Mouse (Mus musculus): ENCODE measurements around the gene Catsperg1. TPM values are rescaled to one million over a fixed set of nuclear protein-coding genes. Genes with fewer than 3 reads are reported as not detected.
A peak's percentile ranks its signal among the peaks of the same experiment; 100 is the strongest.
"Not testable (repeated sequence)": the region's sequence is repeated elsewhere in the genome, so short reads cannot be mapped to it uniquely, and the experiment has no call there.

The Catsperg1 gene
- polyA plus RNA-seq, 1 experiment from 2014 or later, result 1.2 TPM

GRCm38 (mm10) chr7:29148771-29149170 lies 65.1 kb downstream of the Catsperg1 start:
- H3K9me3 ChIP-seq (ENCODE audit: low read length), result no peaks in the 10 kb centered on the region
- no peak overlapping the region for H3K4me2 ChIP-seq (replicated peaks; ENCODE audit: low read depth, low read length)
- H3K9ac ChIP-seq (replicated peaks; ENCODE audit: low read length), result no peak overlapping the region
- WGBS, result 84% methylated on average over 15 of the region's 15 CpGs
- no peak overlapping the region for H3K4me3 ChIP-seq (ENCODE audit: low read length)
- no peak overlapping the region for H3K27ac ChIP-seq (ENCODE audit: low read length)
- no peaks in the 10 kb centered on the region for H3K4me1 ChIP-seq (ENCODE audit: insufficient read depth, low read length)
- ATAC-seq (ENCODE audit: low FRiP score, low TSS enrichment), result 0 out of 2 replicates have a peak, but pooled peaks have one; percentile 21
- no peaks in the 10 kb centered on the region for H3K36me3 ChIP-seq (ENCODE audit: insufficient read depth, low read length)
- H3K27me3 ChIP-seq (ENCODE audit: insufficient read depth, low read length), result no peaks in the 10 kb centered on the region

GRCm38 (mm10) chr7:29146625-29147367 lies 67.0 kb downstream of the Catsperg1 start:
- Histone ChIP-seq H3K27ac (ENCODE audit: low read length) (no peak overlapping the region), H3K4me2 (replicated peaks; ENCODE audit: low read depth, low read length) (no peak overlapping the region), H3K36me3 (ENCODE audit: insufficient read depth, low read length) (no peaks in the 10 kb centered on the region), H3K4me3 (ENCODE audit: low read length) (no peak overlapping the region), H3K9me3 (ENCODE audit: low read length) (no peaks in the 10 kb centered on the region), H3K4me1 (ENCODE audit: insufficient read depth, low read length) (no peaks in the 10 kb centered on the region), H3K27me3 (ENCODE audit: insufficient read depth, low read length) (no peaks in the 10 kb centered on the region), H3K9ac (replicated peaks; ENCODE audit: low read length) (no peak overlapping the region)
- ATAC-seq (ENCODE audit: low FRiP score, low TSS enrichment), result no peak
- 71% methylated on average over 7 of the region's 7 CpGs for WGBS

- no peaks in the 10 kb centered on the region for H3K4me1 ChIP-seq (ENCODE audit: insufficient read depth, low read length)
- H3K27ac ChIP-seq (ENCODE audit: low read length), result no peak overlapping the region
- H3K36me3 ChIP-seq (ENCODE audit: insufficient read depth, low read length), result no peaks in the 10 kb centered on the region
- no peaks in the 10 kb centered on the region for H3K9me3 ChIP-seq (ENCODE audit: low read length)
- H3K4me2 ChIP-seq (replicated peaks; ENCODE audit: low read depth, low read length), result no peak overlapping the region
- no peak overlapping the region for H3K9ac ChIP-seq (replicated peaks; ENCODE audit: low read length)
- H3K27me3 ChIP-seq (ENCODE audit: insufficient read depth, low read length), result no peaks in the 10 kb centered on the region
- no peak for ATAC-seq (ENCODE audit: low FRiP score, low TSS enrichment)
- no peak overlapping the region for H3K4me3 ChIP-seq (ENCODE audit: low read length)
- 90% methylated on average over 4 of the region's 4 CpGs for WGBS
Measured at GRCm38 (mm10) chr7:29144006-29144405, 69.8 kb downstream of the Catsperg1 start.

GRCm38 (mm10) chr7:29141416-29141815 lies 72.4 kb downstream of the Catsperg1 start:
- no peak overlapping the region for H3K27ac ChIP-seq (ENCODE audit: low read length)
- no peak overlapping the region for H3K4me3 ChIP-seq (ENCODE audit: low read length)
- H3K9ac ChIP-seq (replicated peaks; ENCODE audit: low read length), result no peak overlapping the region
- ATAC-seq (ENCODE audit: low FRiP score, low TSS enrichment), result no peak
- 0 out of 2 replicates have a peak, but pooled peaks cover 2% of the 10 kb centered on the region for H3K4me1 ChIP-seq (ENCODE audit: insufficient read depth, low read length)
- H3K4me2 ChIP-seq (replicated peaks; ENCODE audit: low read depth, low read length), result no peak overlapping the region
- no peaks in the 10 kb centered on the region for H3K36me3 ChIP-seq (ENCODE audit: insufficient read depth, low read length)
- 71% methylated on average over 8 of the region's 8 CpGs for WGBS
- no peaks in the 10 kb centered on the region; the same call in 1 of the 2 replicates for H3K27me3 ChIP-seq (ENCODE audit: insufficient read depth, low read length)
- no peaks in the 10 kb centered on the region for H3K9me3 ChIP-seq (ENCODE audit: low read length)

- not testable (repeated sequence) for H3K4me3 ChIP-seq (ENCODE audit: low read length); H3K36me3 ChIP-seq (ENCODE audit: insufficient read depth, low read length); H3K4me2 ChIP-seq (replicated peaks; ENCODE audit: low read depth, low read length); H3K27ac ChIP-seq (ENCODE audit: low read length); ATAC-seq (ENCODE audit: low FRiP score, low TSS enrichment); H3K9me3 ChIP-seq (ENCODE audit: low read length); H3K9ac ChIP-seq (replicated peaks; ENCODE audit: low read length); H3K27me3 ChIP-seq (ENCODE audit: insufficient read depth, low read length)
- WGBS, result 94% methylated on average over 3 of the region's 4 CpGs
- H3K4me1 ChIP-seq (ENCODE audit: insufficient read depth, low read length), result peaks cover 10% of the 10 kb centered on the region; the same call in 1 of the 2 replicates
Measured at GRCm38 (mm10) chr7:29139237-29139636, 74.6 kb downstream of the Catsperg1 start.

GRCm38 (mm10) chr7:29137429-29137828 lies 76.4 kb downstream of the Catsperg1 start:
- Histone ChIP-seq H3K27me3 (ENCODE audit: insufficient read depth, low read length) (no peaks in the 10 kb centered on the region; the same call in 1 of the 2 replicates), H3K4me2 (replicated peaks; ENCODE audit: low read depth, low read length) (no peak overlapping the region), H3K27ac (ENCODE audit: low read length) (no peak overlapping the region), H3K4me3 (ENCODE audit: low read length) (no peak overlapping the region), H3K36me3 (ENCODE audit: insufficient read depth, low read length) (no peaks in the 10 kb centered on the region), H3K9ac (replicated peaks; ENCODE audit: low read length) (no peak overlapping the region), H3K9me3 (ENCODE audit: low read length) (no peaks in the 10 kb centered on the region), H3K4me1 (ENCODE audit: insufficient read depth, low read length) (peaks cover 11% of the 10 kb centered on the region; the same call in 1 of the 2 replicates)
- 46% methylated on average over 16 of the region's 16 CpGs for WGBS
- ATAC-seq (ENCODE audit: low FRiP score, low TSS enrichment), result no peak

GRCm38 (mm10) chr7:29134693-29135386 lies 79.0 kb downstream of the Catsperg1 start, which contains the start of gene Rasgrp4:
Gene Rasgrp4, plus strand, starts transcription at chr7:29134851.
- under 1% methylated on average over 14 of the region's 20 CpGs for whole genome bisulfite sequencing
- Histone ChIP-seq H3K9me3 (ENCODE audit: low read length) (no peaks in the 10 kb centered on the region), H3K36me3 (ENCODE audit: insufficient read depth, low read length) (no peaks in the 10 kb centered on the region), H3K4me2 (replicated peaks; ENCODE audit: low read depth, low read length) (peak within 1 kb of the TSS; percentile 59), H3K4me3 (ENCODE audit: low read length) (peak within 1 kb of the TSS; percentile 30), H3K27ac (ENCODE audit: low read length) (no peak within 1 kb of the TSS), H3K4me1 (ENCODE audit: insufficient read depth, low read length) (peaks cover 11% of the 10 kb centered on the region; the same call in 1 of the 2 replicates), H3K9ac (replicated peaks; ENCODE audit: low read length) (peak within 1 kb of the TSS; percentile 51; the same call in 1 of the 2 replicates), H3K27me3 (ENCODE audit: insufficient read depth, low read length) (no peaks in the 10 kb centered on the region; the same call in 1 of the 2 replicates)
- ATAC-seq (ENCODE audit: low FRiP score, low TSS enrichment), result peak; percentile 69

- no peaks in the 10 kb centered on the region; the same call in 1 of the 2 replicates for H3K27me3 ChIP-seq (ENCODE audit: insufficient read depth, low read length)
- ATAC-seq (ENCODE audit: low FRiP score, low TSS enrichment), result no peak
- WGBS, result 0% methylated on average over 3 of the region's 4 CpGs
- H3K36me3 ChIP-seq (ENCODE audit: insufficient read depth, low read length), result no peaks in the 10 kb centered on the region
- peak overlapping the region; percentile 30 for H3K4me3 ChIP-seq (ENCODE audit: low read length)
- 0 out of 2 replicates have a peak overlapping the region, but pooled peaks have one; percentile 22 for H3K9ac ChIP-seq (replicated peaks; ENCODE audit: low read length)
- peak overlapping the region; percentile 59 for H3K4me2 ChIP-seq (replicated peaks; ENCODE audit: low read depth, low read length)
- H3K4me1 ChIP-seq (ENCODE audit: insufficient read depth, low read length), result peaks cover 11% of the 10 kb centered on the region; the same call in 1 of the 2 replicates
- no peak overlapping the region for H3K27ac ChIP-seq (ENCODE audit: low read length)
- no peaks in the 10 kb centered on the region for H3K9me3 ChIP-seq (ENCODE audit: low read length)
Measured at GRCm38 (mm10) chr7:29134230-29134629, 79.6 kb downstream of the Catsperg1 start.
